Mouse (Mus musculus) limb, embryonic 11.5 days (tissue): Measurements from ENCODE around the gene Eefsec. TPM values are rescaled to one million over a fixed set of nuclear protein-coding genes. Genes with fewer than 3 reads are reported as not detected.

Source experiments
- ATAC-seq: fragments of 200-750 bp; cut with Nextera tagmentation; 2 replicates; pipeline ENCODE4 v1.8.0; 2017; ENCODE audit warnings: low read depth; ENCODE audit not compliant: insufficient number of reproducible peaks, low FRiP score, low TSS enrichment
- DNase-seq: peaks from one replicate; pipeline ENCODE4 v3.0.0-alpha.2; 2015; ENCODE audit warnings: low spot score
- H3K27ac ChIP-seq: fragments of 300-500 bp; sonication (generic); replicated peaks from 2 replicates; pipeline ENCODE4 v1.5.1; 2014; ENCODE audit warnings: low read depth, mild to moderate bottlenecking, low read length
- H3K27me3 ChIP-seq: fragments of 300-500 bp; sonication (generic); 2 replicates; pipeline ENCODE4 v1.6.1; 2014; ENCODE audit warnings: mild to moderate bottlenecking, low read length, mixed read lengths; ENCODE audit not compliant: control insufficient read depth, insufficient read depth
- H3K36me3 ChIP-seq: fragments of 300-500 bp; sonication (generic); 2 replicates; pipeline ENCODE4 v1.6.1; 2014; ENCODE audit warnings: mild to moderate bottlenecking, low read length, moderate library complexity, mixed read lengths; ENCODE audit not compliant: control insufficient read depth, insufficient read depth
- H3K4me1 ChIP-seq: fragments of 300-500 bp; sonication (generic); 2 replicates; pipeline ENCODE4 v1.6.1; 2014; ENCODE audit warnings: low read length, mixed read lengths; ENCODE audit not compliant: control insufficient read depth, insufficient read depth
- H3K4me2 ChIP-seq: fragments of 300-500 bp; sonication (generic); 2 replicates; pipeline ENCODE4 v1.6.1; 2014; ENCODE audit warnings: low read depth, mild to moderate bottlenecking, moderate library complexity; ENCODE audit not compliant: severe bottlenecking
- H3K4me3 ChIP-seq: fragments of 300-500 bp; sonication (generic); 2 replicates; pipeline ENCODE4 v1.5.1; 2014; ENCODE audit warnings: low read depth, low read length
- H3K9ac ChIP-seq: fragments of 300-500 bp; sonication (generic); 2 replicates; pipeline ENCODE4 v1.6.1; 2014; ENCODE audit warnings: mild to moderate bottlenecking, low read length
- H3K9me3 ChIP-seq: fragments of 300-500 bp; sonication (generic); 2 replicates; pipeline ENCODE4 v1.6.1; 2016; ENCODE audit warnings: low read length; ENCODE audit not compliant: control insufficient read depth
- WGBS: fragments of 180-500 bp; shearing (Covaris S2); extraction: QIAGEN DNeasy Blood & Tissue Kit; methylation state at CpG from one replicate; pipeline ENCODE4 v1.1.7; 2014; 5-methylcytosine and 5-hydroxymethylcytosine counted together
- polyA plus RNA-seq: library from polyadenylated mRNA; unstranded; fragments of >200 nt; fragmentation: Nextera tagmentation; extraction: Ambion mirVana; gene quantifications from 2 replicates; pipeline ENCODE4 v1.2.1, GENCODE M21; 2014

Eefsec gene
- polyA plus RNA-seq, 1 experiment from 2014 or later: 48.5 TPM

DNA sequence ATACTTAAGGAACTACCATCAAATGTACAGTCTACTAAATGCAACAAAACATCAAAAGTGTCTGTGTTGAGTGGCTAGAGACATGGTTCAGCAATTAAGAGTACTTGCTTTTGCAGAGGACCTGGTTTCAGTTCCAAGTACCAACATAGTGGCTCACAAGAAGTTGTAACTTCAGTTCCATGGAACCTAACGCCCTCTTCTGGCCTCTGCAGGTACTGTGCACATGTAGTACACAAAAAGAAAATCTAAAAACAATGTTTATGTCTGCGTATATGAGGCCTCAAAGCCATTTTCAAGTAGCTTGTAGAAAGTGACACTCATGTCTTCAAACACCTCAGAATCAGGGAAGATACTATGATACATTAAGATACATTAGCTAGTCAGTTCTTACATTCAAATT is 48.4 kb downstream of the Eefsec start:
- Histone ChIP-seq H3K9me3 (no peaks in the 10 kb centered on the region), H3K4me2 (no peak overlapping the region), H3K9ac (no peak overlapping the region), H3K4me1 (no peaks in the 10 kb centered on the region), H3K27me3 (no peaks in the 10 kb centered on the region), H3K27ac (no peak overlapping the region), H3K36me3 (no peaks in the 10 kb centered on the region), H3K4me3 (no peak overlapping the region)
- DNase-seq (no peak), ATAC-seq (no peak)
- 72% methylated on average over 2 of the region's 2 CpGs for WGBS

DNA sequence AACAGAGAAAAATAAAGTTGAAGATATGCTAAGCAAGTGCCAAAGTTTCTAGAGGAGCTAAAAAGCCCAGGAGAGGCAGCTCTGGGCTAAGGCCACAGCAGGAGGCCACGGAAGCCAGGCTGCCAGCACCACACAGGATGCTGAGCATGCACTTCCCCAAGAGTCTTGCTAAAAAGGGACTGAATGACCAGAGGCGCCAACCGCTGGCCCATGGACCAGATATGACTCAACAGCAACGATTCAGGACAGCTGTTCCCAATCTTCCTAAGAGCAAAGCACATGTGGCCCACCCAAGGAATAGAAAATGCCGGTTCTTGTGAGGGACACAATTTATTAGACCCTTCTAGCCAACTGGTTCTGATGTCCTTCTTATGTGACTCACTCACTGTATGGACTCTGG is 57.4 kb downstream of the Eefsec start:
- Histone ChIP-seq H3K4me1 (peaks cover 25% of the 10 kb centered on the region), H3K9me3 (no peaks in the 10 kb centered on the region), H3K4me2 (no peak overlapping the region), H3K9ac (no peak overlapping the region), H3K27me3 (no peaks in the 10 kb centered on the region), H3K36me3 (no peaks in the 10 kb centered on the region; the same call in 1 of the 2 replicates), H3K4me3 (no peak overlapping the region), H3K27ac (no peak overlapping the region)
- WGBS: 22% methylated on average over 5 of the region's 5 CpGs
- DNase-seq (peak; percentile 25), ATAC-seq (no peak)

DNA sequence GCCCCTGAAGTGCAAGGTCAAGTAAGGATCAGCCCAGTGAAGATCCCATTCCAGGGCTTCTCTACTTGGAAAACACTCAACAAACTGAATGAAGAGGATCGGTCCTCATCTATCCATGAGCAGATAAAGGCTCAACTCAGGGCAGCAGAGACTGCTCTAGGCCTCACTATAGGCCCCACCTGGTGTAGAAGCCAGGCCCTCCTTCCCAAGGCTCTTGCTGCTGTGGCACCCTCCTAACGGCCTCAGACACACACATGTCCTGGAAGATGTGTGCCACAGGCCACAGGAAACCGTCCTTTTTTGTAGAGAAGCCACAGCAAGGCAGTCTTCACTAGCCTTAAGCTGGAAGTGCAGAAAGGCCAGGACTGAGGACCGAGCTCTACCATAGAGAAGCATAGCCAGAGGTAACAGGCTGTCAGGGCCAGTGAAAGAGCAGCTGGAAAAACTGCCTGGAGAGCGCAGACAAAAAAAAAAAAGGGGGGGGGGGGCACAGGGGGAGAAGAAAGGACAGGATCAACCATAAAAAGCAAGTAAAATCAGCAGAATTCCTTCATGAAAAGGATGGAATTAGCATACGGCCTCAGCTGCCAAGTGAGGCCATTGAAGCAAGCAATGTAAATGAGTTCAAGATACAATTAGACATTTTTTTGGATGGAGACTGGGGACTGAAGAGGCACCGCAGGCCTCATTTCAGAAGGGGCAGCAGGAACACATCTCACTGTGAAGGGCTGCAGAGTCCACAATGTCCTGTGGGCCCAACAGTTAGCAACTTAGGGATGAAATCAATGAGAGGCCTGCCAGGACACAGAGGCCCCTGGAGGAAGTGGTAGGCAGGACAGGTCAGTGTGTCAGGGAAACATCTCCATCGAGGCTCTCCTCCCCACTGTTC is 58.3 kb downstream of the Eefsec start:
- Histone ChIP-seq H3K36me3 (no peaks in the 10 kb centered on the region; the same call in 1 of the 2 replicates), H3K27me3 (no peaks in the 10 kb centered on the region), H3K27ac (no peak overlapping the region), H3K9me3 (no peaks in the 10 kb centered on the region), H3K4me1 (peaks cover 27% of the 10 kb centered on the region), H3K4me2 (no peak overlapping the region), H3K9ac (no peak overlapping the region), H3K4me3 (no peak overlapping the region)
- WGBS: 74% methylated on average over 8 of the region's 8 CpGs
- DNase-seq: no peak
- ATAC-seq: no peak

DNA sequence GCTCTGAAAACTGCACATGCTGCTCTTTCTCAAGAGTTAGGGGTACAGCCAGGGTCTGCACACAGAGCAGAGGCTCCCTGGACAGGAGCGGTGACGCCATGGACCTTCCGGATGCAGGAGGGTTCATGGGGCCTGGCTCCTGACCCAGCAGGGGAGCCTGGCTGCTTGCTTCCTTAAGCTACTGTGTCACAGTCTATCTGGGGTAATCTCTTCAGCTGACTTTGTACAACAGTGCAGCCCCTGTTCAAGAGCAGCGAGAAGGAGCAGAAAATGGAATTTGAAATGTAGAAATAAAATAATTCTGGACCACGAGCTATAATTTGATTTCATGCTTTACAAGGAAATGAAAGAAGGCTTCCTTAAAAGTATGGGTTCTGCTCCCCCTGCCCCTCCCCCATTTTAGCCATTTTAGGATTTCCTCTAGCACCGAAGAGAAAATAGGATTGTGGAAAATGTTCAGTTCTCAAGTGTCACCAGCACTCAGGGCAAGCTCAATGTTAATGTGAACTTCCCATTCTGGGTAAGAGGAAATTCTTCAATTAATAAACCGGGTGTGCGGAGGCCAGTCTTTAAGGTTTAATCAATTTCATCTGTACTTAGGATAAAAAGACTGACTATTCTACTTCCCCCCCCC is 61.8 kb downstream of the Eefsec start:
- no peaks in the 10 kb centered on the region for H3K27me3 ChIP-seq
- H3K4me3 ChIP-seq: no peak overlapping the region
- H3K36me3 ChIP-seq: no peaks in the 10 kb centered on the region
- no peak for ATAC-seq
- H3K9me3 ChIP-seq: no peaks in the 10 kb centered on the region
- peaks cover 27% of the 10 kb centered on the region for H3K4me1 ChIP-seq
- no peak overlapping the region; the same call in 1 of the 2 replicates for H3K4me2 ChIP-seq
- WGBS: 37% methylated on average over 8 of the region's 8 CpGs
- H3K27ac ChIP-seq: 0 out of 2 replicates have a peak overlapping the region, but pooled peaks have one; percentile 9
- no peak overlapping the region for H3K9ac ChIP-seq
- peak; percentile 25 for DNase-seq

DNA sequence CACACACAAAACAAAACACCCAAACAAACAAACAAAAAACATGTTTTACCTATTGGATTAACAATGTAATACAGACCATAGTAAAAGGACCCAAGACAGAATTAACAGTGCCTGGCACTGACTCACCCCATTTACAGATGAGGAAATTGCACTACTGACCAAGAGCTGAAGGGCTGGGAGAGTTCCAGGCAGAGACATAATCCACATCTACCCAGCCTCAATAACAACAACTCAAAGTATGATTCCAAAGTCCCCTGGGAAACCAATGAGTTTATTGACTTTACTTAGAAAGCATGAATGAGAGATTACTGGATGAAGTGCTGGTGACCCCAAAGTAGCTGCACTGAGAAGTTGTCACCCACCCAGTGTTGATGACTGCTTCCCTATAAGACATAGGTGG is 62.6 kb downstream of the Eefsec start:
- ATAC-seq (no peak), DNase-seq (no peak)
- H3K9me3 ChIP-seq: no peaks in the 10 kb centered on the region
- no peak overlapping the region for H3K9ac ChIP-seq
- no peak overlapping the region for H3K4me2 ChIP-seq
- no peak overlapping the region for H3K27ac ChIP-seq
- H3K4me3 ChIP-seq: no peak overlapping the region
- H3K36me3 ChIP-seq: no peaks in the 10 kb centered on the region
- no peaks in the 10 kb centered on the region for H3K27me3 ChIP-seq
- peaks cover 19% of the 10 kb centered on the region for H3K4me1 ChIP-seq

DNA sequence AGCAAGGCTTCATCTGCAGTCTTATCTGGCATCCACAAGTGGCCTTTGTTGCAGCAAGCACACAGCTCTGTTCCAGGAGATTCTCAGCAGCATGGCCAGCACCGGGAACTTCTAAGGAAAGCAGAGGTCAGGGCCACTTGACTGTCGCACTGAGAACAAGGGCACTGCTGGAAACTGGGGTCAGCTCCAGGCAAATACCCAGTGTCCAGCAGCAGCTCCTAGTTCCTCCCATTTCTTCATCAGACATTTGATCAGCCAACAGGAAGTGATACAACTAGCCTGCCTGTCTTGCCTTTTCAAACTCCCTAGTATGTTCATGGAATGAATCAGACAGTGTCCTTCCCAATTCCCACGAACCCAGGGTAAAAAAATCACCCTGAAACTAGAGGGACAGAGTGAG is 66.6 kb downstream of the Eefsec start:
- H3K9me3 ChIP-seq: no peaks in the 10 kb centered on the region
- no peak overlapping the region for H3K4me3 ChIP-seq
- H3K27me3 ChIP-seq: no peaks in the 10 kb centered on the region
- ATAC-seq (no peak), DNase-seq (no peak)
- H3K4me1 ChIP-seq: peaks cover 10% of the 10 kb centered on the region
- no peaks in the 10 kb centered on the region for H3K36me3 ChIP-seq
- WGBS: 61% methylated on average over 3 of the region's 3 CpGs
- no peak overlapping the region for H3K27ac ChIP-seq
- H3K9ac ChIP-seq: no peak overlapping the region
- H3K4me2 ChIP-seq: no peak overlapping the region

DNA sequence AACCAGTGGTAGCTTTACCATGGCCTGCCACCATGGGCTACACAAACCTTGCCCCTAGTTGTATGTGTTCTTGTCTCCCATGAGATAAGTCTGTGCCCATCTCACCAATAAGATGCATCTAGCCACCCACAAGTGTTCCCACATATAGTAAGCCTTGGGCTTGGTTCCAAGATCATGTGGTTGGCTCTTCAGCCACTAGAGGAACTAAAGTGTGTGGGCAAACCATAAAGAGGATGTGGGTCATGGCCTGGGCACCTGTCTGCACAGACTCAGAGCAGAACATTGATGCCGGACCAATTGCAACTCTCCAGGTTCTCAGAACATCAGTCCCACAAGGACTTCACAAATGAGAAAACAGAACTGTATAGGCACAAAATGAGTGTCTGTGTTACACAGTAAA is 67.5 kb downstream of the Eefsec start:
- 0 out of 2 replicates have a peak, but pooled peaks cover 1% of the 10 kb centered on the region for H3K4me1 ChIP-seq
- DNase-seq (no peak), ATAC-seq (no peak)
- no peaks in the 10 kb centered on the region for H3K27me3 ChIP-seq
- no peak overlapping the region for H3K4me2 ChIP-seq
- H3K4me3 ChIP-seq: no peak overlapping the region
- no peak overlapping the region for H3K27ac ChIP-seq
- H3K9me3 ChIP-seq: no peaks in the 10 kb centered on the region
- WGBS: 96% methylated on average over 1 of the region's 1 CpGs
- no peaks in the 10 kb centered on the region for H3K36me3 ChIP-seq
- H3K9ac ChIP-seq: no peak overlapping the region

DNA sequence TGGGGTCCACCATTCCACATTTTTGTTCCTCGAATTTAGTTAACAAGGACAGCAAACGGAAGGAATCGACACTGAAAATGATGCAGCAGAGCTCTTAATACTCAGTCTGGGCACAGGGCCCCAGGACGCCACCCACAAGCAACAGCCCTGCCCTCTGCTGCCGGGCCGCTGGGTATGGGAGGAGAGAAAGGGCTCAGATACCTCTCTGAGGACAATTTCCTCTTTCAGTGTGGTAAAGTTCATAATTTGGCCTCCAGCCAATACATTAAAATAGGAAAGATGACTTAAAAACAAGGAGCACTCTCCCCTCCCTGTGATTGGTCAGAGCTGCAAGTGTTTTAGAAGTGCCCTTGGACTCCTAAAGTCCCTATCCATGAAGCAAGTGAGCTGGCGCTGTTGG is 72.1 kb downstream of the Eefsec start:
- Histone ChIP-seq H3K4me2 (no peak overlapping the region), H3K4me3 (no peak overlapping the region), H3K9ac (no peak overlapping the region), H3K9me3 (no peaks in the 10 kb centered on the region), H3K4me1 (no peaks in the 10 kb centered on the region), H3K27me3 (no peaks in the 10 kb centered on the region), H3K36me3 (no peaks in the 10 kb centered on the region), H3K27ac (no peak overlapping the region)
- WGBS: 86% methylated on average over 7 of the region's 7 CpGs
- DNase-seq: no peak
- ATAC-seq: no peak
